Mouse (Mus musculus): ENCODE measurements around the gene Fes.

- no peak for TF ChIP-seq CTCF (IDR thresholded peaks at IDR 0.05; ENCODE audit: control insufficient read depth, insufficient read depth, insufficient read length)
- TF ChIP-seq CEBPB (IDR thresholded peaks at IDR 0.05; ENCODE audit: low read depth), result no peak
- TF ChIP-seq FOSL1 (IDR thresholded peaks at IDR 0.05; ENCODE audit: insufficient read depth, low read length, poor library complexity, severe bottlenecking), result no peak
- TF ChIP-seq MAX (IDR thresholded peaks at IDR 0.05), result no peak
- no peak for TF ChIP-seq MYOD1 (IDR thresholded peaks at IDR 0.05; ENCODE audit: control insufficient read depth, insufficient read length, low read depth)
- no peak for TF ChIP-seq USF1 (IDR thresholded peaks at IDR 0.05; ENCODE audit: low read depth)
- no peak for TF ChIP-seq MYOG (IDR thresholded peaks at IDR 0.05; ENCODE audit: control insufficient read depth, extremely low read depth, insufficient read length)
Measured at GRCm38 (mm10) chr7:80357156-80357555, 30.6 kb downstream of the Fes start.
